Mouse (Mus musculus) hindbrain, embryonic 16.5 days (tissue): ENCODE data around the gene Zfr2. TPM values are rescaled to one million over a fixed set of nuclear protein-coding genes. Genes with fewer than 3 reads are reported as not detected.

ENCODE experiments used
- ATAC-seq: fragments of 200-750 bp; cut with Nextera tagmentation; 2 replicates; pipeline ENCODE4 v1.8.0; 2017; ENCODE audit warnings: moderate TSS enrichment, moderate library complexity
- H3K27ac ChIP-seq: fragments of 300-500 bp; sonication (generic); 2 replicates; pipeline ENCODE4 v1.5.1; 2014; ENCODE audit warnings: low read depth, mild to moderate bottlenecking, control low read depth, low read length, moderate library complexity
- H3K27me3 ChIP-seq: fragments of 300-500 bp; sonication (generic); replicated peaks from 2 replicates; pipeline ENCODE4 v1.6.1; 2014; ENCODE audit warnings: low read length; ENCODE audit not compliant: control insufficient read depth, insufficient read depth
- H3K36me3 ChIP-seq: fragments of 300-500 bp; sonication (generic); 2 replicates; pipeline ENCODE4 v1.6.1; 2014; ENCODE audit warnings: mild to moderate bottlenecking, low read length, moderate library complexity, mixed read lengths; ENCODE audit not compliant: control insufficient read depth, insufficient read depth
- H3K4me1 ChIP-seq: fragments of 300-500 bp; sonication (generic); 2 replicates; pipeline ENCODE4 v1.6.1; 2014; ENCODE audit warnings: low read depth, low read length; ENCODE audit not compliant: control insufficient read depth, insufficient read depth
- H3K4me2 ChIP-seq: fragments of 300-500 bp; sonication (generic); 2 replicates; pipeline ENCODE4 v1.6.1; 2014; ENCODE audit warnings: mild to moderate bottlenecking, low read length, control low read depth, moderate library complexity
- H3K4me3 ChIP-seq: fragments of 300-500 bp; sonication (generic); 2 replicates; pipeline ENCODE4 v1.5.1; 2014; ENCODE audit warnings: mild to moderate bottlenecking, low read length, control low read depth, moderate library complexity
- H3K9ac ChIP-seq: fragments of 300-500 bp; sonication (generic); 2 replicates; pipeline ENCODE4 v1.6.1; 2014; ENCODE audit warnings: low read depth, mild to moderate bottlenecking, control low read depth, low read length, moderate library complexity
- H3K9me3 ChIP-seq: fragments of 300-500 bp; sonication (generic); 2 replicates; pipeline ENCODE4 v1.6.1; 2014; ENCODE audit warnings: mild to moderate bottlenecking, low read length, moderate library complexity; ENCODE audit not compliant: control insufficient read depth
- WGBS: fragments of 180-500 bp; shearing (Covaris S2); extraction: QIAGEN DNeasy Blood & Tissue Kit; methylation state at CpG from one replicate; pipeline ENCODE4 v1.1.7; 2014; 5-methylcytosine and 5-hydroxymethylcytosine counted together
- polyA plus RNA-seq: library from polyadenylated mRNA; unstranded; fragments of >200 nt; fragmentation: Nextera tagmentation; extraction: Ambion mirVana; gene quantifications from 2 replicates; pipeline ENCODE4 v1.2.1, GENCODE M21; 2015

Zfr2 gene
- polyA plus RNA-seq, 1 experiment from 2014 or later = 23.8 TPM

GRCm38 (mm10) chr10:81236471-81237268 is 3.7 kb downstream of the Zfr2 start:
- no peak overlapping the region for H3K4me2 ChIP-seq
- no peak overlapping the region for H3K27ac ChIP-seq
- no peak overlapping the region for H3K4me3 ChIP-seq
- H3K27me3 ChIP-seq = peaks cover 13% of the 10 kb centered on the region; the same call in 1 of the 2 replicates
- 81% methylated on average over 12 of the region's 12 CpGs for WGBS
- H3K9ac ChIP-seq = no peak overlapping the region
- H3K36me3 ChIP-seq = 0 out of 2 replicates have a peak, but pooled peaks cover 3% of the 10 kb centered on the region
- no peak for ATAC-seq
- peaks cover 9% of the 10 kb centered on the region for H3K4me1 ChIP-seq
- no peaks in the 10 kb centered on the region for H3K9me3 ChIP-seq

- Histone ChIP-seq H3K36me3 (0 out of 2 replicates have a peak, but pooled peaks cover 3% of the 10 kb centered on the region), H3K9me3 (no peaks in the 10 kb centered on the region), H3K4me1 (peaks cover 4% of the 10 kb centered on the region), H3K9ac (no peak overlapping the region), H3K27me3 (peaks cover 13% of the 10 kb centered on the region; the same call in 1 of the 2 replicates), H3K4me2 (no peak overlapping the region), H3K4me3 (no peak overlapping the region), H3K27ac (no peak overlapping the region)
- 55% methylated on average over 2 of the region's 2 CpGs for WGBS
- no peak for ATAC-seq
These were observed 5.7 kb downstream of the Zfr2 start for GRCm38 (mm10) chr10:81238618-81239017.

GRCm38 (mm10) chr10:81240876-81241275 is 7.9 kb downstream of the Zfr2 start:
- Histone ChIP-seq H3K27ac (no peak overlapping the region), H3K9me3 (no peaks in the 10 kb centered on the region), H3K9ac (no peak overlapping the region), H3K36me3 (no peaks in the 10 kb centered on the region), H3K4me2 (no peak overlapping the region), H3K4me1 (no peaks in the 10 kb centered on the region), H3K4me3 (no peak overlapping the region), H3K27me3 (peaks cover 13% of the 10 kb centered on the region; the same call in 1 of the 2 replicates)
- WGBS = 27% methylated on average over 13 of the region's 13 CpGs
- no peak for ATAC-seq

- no peak for ATAC-seq
- H3K9ac ChIP-seq = no peak overlapping the region
- no peak overlapping the region for H3K4me3 ChIP-seq
- H3K36me3 ChIP-seq = no peaks in the 10 kb centered on the region; the same call in 1 of the 2 replicates
- no peaks in the 10 kb centered on the region for H3K4me1 ChIP-seq
- 90% methylated on average over 16 of the region's 16 CpGs for WGBS
- H3K9me3 ChIP-seq = no peaks in the 10 kb centered on the region
- no peak overlapping the region for H3K27ac ChIP-seq
- peaks cover 13% of the 10 kb centered on the region; the same call in 1 of the 2 replicates for H3K27me3 ChIP-seq
- H3K4me2 ChIP-seq = no peak overlapping the region
These were observed 9.1 kb downstream of the Zfr2 start for GRCm38 (mm10) chr10:81242021-81242420.

GRCm38 (mm10) chr10:81244146-81244545 is 11.2 kb downstream of the Zfr2 start:
- peaks cover 2% of the 10 kb centered on the region; the same call in 1 of the 2 replicates for H3K36me3 ChIP-seq
- no peak overlapping the region for H3K4me3 ChIP-seq
- no peak overlapping the region; the same call in 1 of the 2 replicates for H3K9ac ChIP-seq
- H3K27me3 ChIP-seq = peaks cover 10% of the 10 kb centered on the region; the same call in 1 of the 2 replicates
- H3K27ac ChIP-seq = no peak overlapping the region
- H3K4me2 ChIP-seq = no peak overlapping the region
- no peaks in the 10 kb centered on the region for H3K9me3 ChIP-seq
- 76% methylated on average over 4 of the region's 4 CpGs for WGBS
- H3K4me1 ChIP-seq = no peaks in the 10 kb centered on the region
- peak; percentile 10 for ATAC-seq

- Histone ChIP-seq H3K4me2 (no peak overlapping the region), H3K27ac (no peak overlapping the region), H3K9ac (peak overlapping the region; percentile 22; the same call in 1 of the 2 replicates), H3K36me3 (peaks cover 2% of the 10 kb centered on the region; the same call in 1 of the 2 replicates), H3K27me3 (peaks cover 6% of the 10 kb centered on the region; the same call in 1 of the 2 replicates), H3K9me3 (no peaks in the 10 kb centered on the region), H3K4me1 (no peaks in the 10 kb centered on the region), H3K4me3 (no peak overlapping the region)
- ATAC-seq = peak; percentile 76
- WGBS = 8% methylated on average over 17 of the region's 17 CpGs
These were observed 11.6 kb downstream of the Zfr2 start for GRCm38 (mm10) chr10:81244595-81244994.

GRCm38 (mm10) chr10:81245166-81245565 is 12.2 kb downstream of the Zfr2 start:
- 96% methylated on average over 6 of the region's 6 CpGs for WGBS
- Histone ChIP-seq H3K27ac (no peak overlapping the region), H3K4me3 (no peak overlapping the region), H3K9ac (no peak overlapping the region), H3K27me3 (0 out of 2 replicates have a peak, but pooled peaks cover 1% of the 10 kb centered on the region), H3K4me2 (no peak overlapping the region), H3K36me3 (peaks cover 4% of the 10 kb centered on the region; the same call in 1 of the 2 replicates), H3K4me1 (no peaks in the 10 kb centered on the region), H3K9me3 (no peaks in the 10 kb centered on the region)
- ATAC-seq = no peak

GRCm38 (mm10) chr10:81247804-81248203 is 14.8 kb downstream of the Zfr2 start:
- no peak overlapping the region for H3K9ac ChIP-seq
- 100% methylated on average over 2 of the region's 2 CpGs for WGBS
- no peak overlapping the region for H3K27ac ChIP-seq
- H3K9me3 ChIP-seq = no peaks in the 10 kb centered on the region
- H3K36me3 ChIP-seq = peaks cover 4% of the 10 kb centered on the region; the same call in 1 of the 2 replicates
- no peak overlapping the region for H3K4me2 ChIP-seq
- no peak for ATAC-seq
- peaks cover 6% of the 10 kb centered on the region for H3K4me1 ChIP-seq
- no peak overlapping the region for H3K4me3 ChIP-seq
- H3K27me3 ChIP-seq = peaks cover 5% of the 10 kb centered on the region; the same call in 1 of the 2 replicates

- no peak overlapping the region for H3K9ac ChIP-seq
- no peaks in the 10 kb centered on the region for H3K9me3 ChIP-seq
- 82% methylated on average over 8 of the region's 8 CpGs for WGBS
These were observed 16.5 kb downstream of the Zfr2 start for GRCm38 (mm10) chr10:81249442-81249841.

More at GRCm38 (mm10) chr10:81249442-81249841, 16.5 kb downstream of the Zfr2 start:
- Histone ChIP-seq H3K27me3 (peaks cover 5% of the 10 kb centered on the region), H3K27ac (no peak overlapping the region), H3K4me2 (no peak overlapping the region), H3K4me1 (peaks cover 9% of the 10 kb centered on the region), H3K4me3 (no peak overlapping the region), H3K36me3 (peaks cover 4% of the 10 kb centered on the region; the same call in 1 of the 2 replicates)
- no peak for ATAC-seq
